Mouse (Mus musculus): ENCODE measurements around the gene Gm4353. TPM values are rescaled to one million over a fixed set of nuclear protein-coding genes. Genes with fewer than 3 reads are reported as not detected.
A peak's percentile ranks its signal among the peaks of the same experiment; 100 is the strongest.

Gm4353 gene
- 0.60 and 3.4 TPM in 2 replicates for total RNA-seq (2017)

- ATAC-seq (replicated peaks in 1 of 2; ENCODE audit: insufficient read depth in 1 of 2, low FRiP score in 2 of 2, low TSS enrichment in 1 of 2, low read depth in 1 of 2, poor library complexity in 2 of 2, severe bottlenecking in 2 of 2) = peak; percentile 67 to 91; a peak in 3 of 4 replicates
These were observed at the start of gene Gm4353 for GRCm38 (mm10) chr7:116084366-116084765. Gm4353 (minus strand) TSS chr7:116084635.

- peak; percentile 54 to 61; a peak in 3 of 4 replicates for ATAC-seq (replicated peaks in 1 of 2; ENCODE audit: insufficient read depth in 1 of 2, low FRiP score in 2 of 2, low TSS enrichment in 1 of 2, low read depth in 1 of 2, poor library complexity in 2 of 2, severe bottlenecking in 2 of 2)
These were observed 47.6 kb upstream of the Gm4353 start for GRCm38 (mm10) chr7:116132078-116132477.

DNA sequence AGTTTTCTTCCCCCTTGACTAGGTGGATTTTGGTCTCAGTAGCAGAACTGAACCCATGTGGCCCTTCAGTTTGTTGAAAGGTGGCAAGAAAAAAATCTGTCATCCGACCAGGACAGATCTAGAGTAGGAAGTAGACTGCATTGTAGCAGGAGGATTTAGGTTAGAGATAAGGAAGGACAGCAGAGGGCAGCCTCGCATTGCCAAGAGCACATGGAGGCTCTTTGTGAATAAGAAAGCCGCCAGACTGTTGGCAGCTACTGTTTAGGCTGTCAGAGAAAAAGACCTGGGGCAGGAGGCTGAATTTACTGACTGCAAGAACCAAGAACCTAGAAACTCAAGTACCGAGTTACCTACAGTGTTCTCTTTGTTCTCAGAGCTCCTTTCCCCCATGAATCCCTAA, 47.0 kb upstream of the Gm4353 start:
- ATAC-seq (replicated peaks in 1 of 2; ENCODE audit: insufficient read depth in 1 of 2, low FRiP score in 2 of 2, low TSS enrichment in 1 of 2, low read depth in 1 of 2, poor library complexity in 2 of 2, severe bottlenecking in 2 of 2) = peak; percentile 19 to 68; a peak in 2 of 4 replicates

DNA sequence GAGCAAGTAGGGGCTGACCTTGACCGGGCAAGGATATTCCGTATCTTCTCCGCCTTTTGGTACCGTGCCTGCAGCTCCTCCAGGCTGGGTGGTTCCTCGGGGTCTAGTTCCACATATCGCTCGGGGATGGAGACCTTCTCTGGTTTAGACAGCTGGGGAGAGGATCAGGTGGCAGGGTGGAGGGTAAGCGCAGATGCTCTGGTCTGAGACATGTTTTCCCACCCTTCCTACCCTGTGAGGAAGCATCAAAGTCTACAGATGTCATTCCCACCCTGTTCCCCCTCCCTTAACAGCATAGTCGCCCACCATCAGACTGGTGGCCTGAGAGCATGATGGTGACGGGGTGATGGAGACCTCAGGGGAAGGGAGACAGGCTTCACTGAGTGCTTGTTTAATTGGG, 44.9 kb upstream of the Gm4353 start:
- no peak for ATAC-seq (replicated peaks in 1 of 2; ENCODE audit: insufficient read depth in 1 of 2, low FRiP score in 2 of 2, low TSS enrichment in 1 of 2, low read depth in 1 of 2, poor library complexity in 2 of 2, severe bottlenecking in 2 of 2)

DNA sequence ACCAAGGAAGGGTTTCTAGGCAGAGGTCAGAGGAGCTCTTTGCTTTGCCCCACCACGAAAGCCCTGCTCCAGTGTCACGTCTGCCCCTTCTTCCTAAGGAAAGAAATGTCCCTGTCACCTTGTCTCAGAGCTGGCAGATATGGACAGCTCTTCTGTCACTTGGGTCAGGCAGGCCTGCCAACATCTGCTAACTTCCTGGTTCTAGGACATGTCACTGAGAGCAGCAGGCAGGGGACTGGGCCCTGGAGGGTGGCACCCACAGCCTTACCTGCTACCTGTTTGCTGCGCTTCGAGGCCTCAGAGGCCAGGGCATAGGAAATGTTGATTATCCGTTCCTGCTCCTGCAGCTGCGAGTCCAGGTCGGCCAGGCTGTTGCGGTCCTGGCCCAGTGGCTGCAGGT, 43.9 kb upstream of the Gm4353 start:
- no peak for ATAC-seq (replicated peaks in 1 of 2; ENCODE audit: insufficient read depth in 1 of 2, low FRiP score in 2 of 2, low TSS enrichment in 1 of 2, low read depth in 1 of 2, poor library complexity in 2 of 2, severe bottlenecking in 2 of 2)

DNA sequence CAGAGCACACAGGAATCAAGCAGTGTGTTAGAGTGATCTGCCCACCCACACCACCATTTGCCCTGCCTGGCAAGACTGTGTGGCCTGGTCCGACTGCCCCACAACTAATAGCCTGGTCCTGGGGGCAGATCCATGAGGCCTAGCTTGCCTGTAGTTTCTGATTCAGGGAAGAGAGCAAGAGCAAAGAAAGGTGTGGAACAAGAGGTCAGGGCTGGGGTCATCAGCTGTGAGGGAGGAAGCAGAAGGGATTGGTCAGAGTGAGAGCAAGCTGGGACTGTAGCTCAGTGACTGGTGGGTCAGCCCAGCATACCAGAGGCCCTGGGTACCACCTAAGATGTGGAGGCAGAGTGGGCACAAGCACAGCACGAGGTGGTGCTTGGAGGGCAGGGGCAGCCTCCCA, 42.6 kb upstream of the Gm4353 start:
- ATAC-seq (replicated peaks in 1 of 2; ENCODE audit: insufficient read depth in 1 of 2, low FRiP score in 2 of 2, low TSS enrichment in 1 of 2, low read depth in 1 of 2, poor library complexity in 2 of 2, severe bottlenecking in 2 of 2) = no peak

GRCm38 (mm10) chr7:116125671-116126070, 41.2 kb upstream of the Gm4353 start:
- no peak for ATAC-seq (replicated peaks in 1 of 2; ENCODE audit: insufficient read depth in 1 of 2, low FRiP score in 2 of 2, low TSS enrichment in 1 of 2, low read depth in 1 of 2, poor library complexity in 2 of 2, severe bottlenecking in 2 of 2)

DNA sequence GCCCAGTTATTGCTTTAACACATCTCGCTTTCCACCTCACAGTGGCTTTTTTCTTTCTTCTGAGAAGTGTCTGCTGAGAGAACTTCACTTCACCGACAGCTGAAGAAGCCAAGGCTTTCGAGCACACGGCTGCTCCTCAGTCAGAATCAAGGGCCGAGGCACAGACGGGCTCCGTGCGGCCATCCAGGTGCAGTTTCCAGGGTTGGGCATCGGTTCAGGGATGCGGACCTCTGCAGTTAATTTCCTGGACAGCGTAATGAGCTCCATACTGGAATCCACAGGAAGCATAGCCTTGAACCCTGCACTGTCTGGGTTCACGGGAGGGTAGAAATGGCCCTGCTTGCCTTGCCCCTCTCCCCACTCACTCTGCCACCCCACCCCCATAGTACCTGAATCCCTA, 39.6 kb upstream of the Gm4353 start:
- no peak for ATAC-seq (replicated peaks in 1 of 2; ENCODE audit: insufficient read depth in 1 of 2, low FRiP score in 2 of 2, low TSS enrichment in 1 of 2, low read depth in 1 of 2, poor library complexity in 2 of 2, severe bottlenecking in 2 of 2)

- ATAC-seq (replicated peaks in 1 of 2; ENCODE audit: insufficient read depth in 1 of 2, low FRiP score in 2 of 2, low TSS enrichment in 1 of 2, low read depth in 1 of 2, poor library complexity in 2 of 2, severe bottlenecking in 2 of 2) = no peak
These were observed 39.2 kb upstream of the Gm4353 start for GRCm38 (mm10) chr7:116123597-116123985.

GRCm38 (mm10) chr7:116122981-116123596, 38.7 kb upstream of the Gm4353 start:
- no peak for ATAC-seq (replicated peaks in 1 of 2; ENCODE audit: insufficient read depth in 1 of 2, low FRiP score in 2 of 2, low TSS enrichment in 1 of 2, low read depth in 1 of 2, poor library complexity in 2 of 2, severe bottlenecking in 2 of 2)

DNA sequence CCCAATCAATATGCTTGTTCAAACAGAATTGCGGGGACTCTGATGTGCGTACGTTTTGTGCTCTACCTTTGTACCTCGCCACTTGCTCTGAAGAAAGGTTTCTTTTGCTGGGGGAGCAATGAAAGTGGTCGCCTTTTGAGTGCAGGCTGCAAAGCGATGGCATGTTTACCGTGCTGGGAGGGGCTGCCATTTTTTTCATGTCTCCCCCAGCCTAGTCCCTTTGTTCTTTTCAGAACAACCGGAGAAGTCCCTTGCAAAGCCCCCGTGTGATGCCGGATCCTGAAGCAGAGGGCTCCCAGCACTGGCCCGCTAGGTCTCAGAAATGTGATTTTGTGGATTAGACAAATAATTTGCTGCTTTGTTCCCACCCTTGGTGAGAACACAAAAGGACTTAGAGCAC, 36.8 kb upstream of the Gm4353 start:
- no peak for ATAC-seq (replicated peaks in 1 of 2; ENCODE audit: insufficient read depth in 1 of 2, low FRiP score in 2 of 2, low TSS enrichment in 1 of 2, low read depth in 1 of 2, poor library complexity in 2 of 2, severe bottlenecking in 2 of 2)

DNA sequence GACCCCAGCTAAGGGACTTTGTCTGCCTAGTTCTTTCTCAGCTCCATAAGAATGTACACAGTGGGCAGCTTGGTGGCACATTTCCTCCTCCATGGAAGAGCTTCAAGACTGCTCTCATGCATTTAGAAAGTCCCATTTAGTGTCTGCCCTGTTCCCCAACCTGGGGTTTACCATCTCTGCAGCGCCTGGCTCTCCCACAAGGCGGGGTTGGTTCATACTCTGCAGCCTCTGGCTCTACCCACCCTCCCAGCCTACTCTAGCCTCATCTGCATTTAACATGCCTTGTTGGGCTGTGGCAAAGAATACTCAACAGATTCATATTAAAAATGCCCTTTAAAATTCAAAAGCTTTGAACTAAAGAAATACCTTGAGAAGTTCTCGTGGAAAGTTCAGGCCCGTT, 36.3 kb upstream of the Gm4353 start:
- no peak for ATAC-seq (replicated peaks in 1 of 2; ENCODE audit: insufficient read depth in 1 of 2, low FRiP score in 2 of 2, low TSS enrichment in 1 of 2, low read depth in 1 of 2, poor library complexity in 2 of 2, severe bottlenecking in 2 of 2)

- ATAC-seq (replicated peaks in 1 of 2; ENCODE audit: insufficient read depth in 1 of 2, low FRiP score in 2 of 2, low TSS enrichment in 1 of 2, low read depth in 1 of 2, poor library complexity in 2 of 2, severe bottlenecking in 2 of 2) = no peak
These were observed 34.9 kb upstream of the Gm4353 start for GRCm38 (mm10) chr7:116119306-116119857.

GRCm38 (mm10) chr7:116115991-116116390, 31.6 kb upstream of the Gm4353 start:
- no peak for ATAC-seq (replicated peaks in 1 of 2; ENCODE audit: insufficient read depth in 1 of 2, low FRiP score in 2 of 2, low TSS enrichment in 1 of 2, low read depth in 1 of 2, poor library complexity in 2 of 2, severe bottlenecking in 2 of 2)

- ATAC-seq (replicated peaks in 1 of 2; ENCODE audit: insufficient read depth in 1 of 2, low FRiP score in 2 of 2, low TSS enrichment in 1 of 2, low read depth in 1 of 2, poor library complexity in 2 of 2, severe bottlenecking in 2 of 2) = no peak
These were observed 30.9 kb upstream of the Gm4353 start for GRCm38 (mm10) chr7:116115216-116115930.

DNA sequence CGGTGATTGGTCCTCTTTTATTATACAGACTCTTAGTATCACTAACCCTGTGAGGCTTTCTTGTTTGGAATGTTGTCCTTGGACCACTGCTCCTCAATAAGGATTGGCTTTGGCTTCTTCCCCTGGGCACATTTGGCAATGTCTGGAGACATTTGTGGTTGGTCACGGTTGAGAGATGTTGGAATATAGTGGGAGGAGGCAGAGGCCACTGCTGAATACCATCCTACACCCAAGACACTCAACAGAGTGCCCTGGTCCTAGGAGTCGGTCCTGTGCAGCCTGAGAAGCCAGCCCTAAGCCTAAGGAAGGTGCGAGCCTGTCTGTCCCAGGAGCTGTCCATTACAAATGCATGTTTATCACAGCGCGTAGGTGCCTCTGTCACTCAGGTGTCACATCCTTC, 27.1 kb upstream of the Gm4353 start:
- ATAC-seq (replicated peaks in 1 of 2; ENCODE audit: insufficient read depth in 1 of 2, low FRiP score in 2 of 2, low TSS enrichment in 1 of 2, low read depth in 1 of 2, poor library complexity in 2 of 2, severe bottlenecking in 2 of 2) = no peak

DNA sequence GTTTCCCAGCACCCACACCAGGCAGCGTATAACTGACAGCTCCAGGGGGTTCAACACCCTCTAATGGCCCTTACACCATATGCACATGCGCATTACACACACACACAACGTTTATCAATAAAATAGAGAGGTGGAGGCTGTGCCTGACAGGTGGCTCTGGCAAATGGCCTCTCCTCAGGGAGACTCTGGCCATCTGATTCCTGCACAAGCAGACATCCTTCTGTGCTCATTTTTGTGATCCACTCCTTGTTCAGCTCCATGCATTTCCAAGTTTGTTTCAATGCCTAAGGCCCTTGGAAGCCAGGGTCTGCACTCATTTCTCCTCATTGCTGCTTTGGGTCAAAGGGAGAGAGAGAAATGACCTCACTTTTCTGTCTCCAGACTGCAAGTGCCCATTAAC, 26.2 kb upstream of the Gm4353 start:
- ATAC-seq (replicated peaks in 1 of 2; ENCODE audit: insufficient read depth in 1 of 2, low FRiP score in 2 of 2, low TSS enrichment in 1 of 2, low read depth in 1 of 2, poor library complexity in 2 of 2, severe bottlenecking in 2 of 2) = no peak

GRCm38 (mm10) chr7:116103091-116103490, 18.7 kb upstream of the Gm4353 start:
- no peak for ATAC-seq (replicated peaks in 1 of 2; ENCODE audit: insufficient read depth in 1 of 2, low FRiP score in 2 of 2, low TSS enrichment in 1 of 2, low read depth in 1 of 2, poor library complexity in 2 of 2, severe bottlenecking in 2 of 2)

Data from hematopoietic stem cell, adult 5-6 weeks (primary cell).